Mouse (Mus musculus): ENCODE results near the gene Pi4k2a.

Gene Pi4k2a

DNA sequence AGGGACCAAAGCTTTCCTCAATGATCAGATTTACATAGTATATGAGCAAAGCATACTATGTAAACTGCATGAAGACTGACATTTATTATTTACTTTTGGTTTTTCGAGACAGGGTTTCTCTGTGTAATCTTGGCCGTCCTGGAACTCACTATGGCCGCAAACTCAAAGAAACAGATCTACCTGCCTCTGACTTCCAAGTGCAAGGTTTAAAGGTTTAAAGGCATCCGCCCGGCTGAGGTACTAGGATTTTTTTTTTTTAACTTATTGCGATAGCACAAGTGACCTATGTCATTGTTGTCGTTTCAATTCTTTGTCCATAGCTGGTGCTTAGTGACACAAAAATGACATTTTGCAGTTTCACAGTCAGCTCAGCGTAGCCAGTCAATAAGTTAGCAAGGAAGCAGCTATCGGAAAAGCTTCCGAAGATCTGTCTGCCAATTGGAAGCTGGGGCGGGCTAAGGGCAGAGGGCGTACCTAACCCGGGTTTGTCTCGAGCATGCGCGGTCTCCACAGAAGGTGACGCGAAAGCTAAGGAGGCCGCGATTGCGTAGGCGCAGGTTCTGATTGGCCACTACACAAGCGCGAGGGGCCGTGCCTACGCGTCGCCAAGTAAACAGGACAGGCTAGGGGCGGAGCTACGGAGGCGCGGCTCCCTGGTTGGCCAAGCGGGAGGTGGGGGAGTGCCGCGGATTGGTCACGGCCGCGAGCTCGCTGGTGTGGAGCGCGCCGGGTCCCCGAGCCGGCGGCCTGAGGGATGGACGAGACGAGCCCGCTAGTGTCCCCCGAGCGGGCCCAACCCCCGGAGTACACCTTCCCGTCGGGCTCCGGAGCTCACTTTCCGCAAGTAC, at the start of gene Pi4k2a:
TSS of gene Pi4k2a (plus strand) at position 723 of the 848 bp plus-strand sequence.
- peak; percentile 100 for DNase-seq (ENCODE audit: low spot score)

DNA sequence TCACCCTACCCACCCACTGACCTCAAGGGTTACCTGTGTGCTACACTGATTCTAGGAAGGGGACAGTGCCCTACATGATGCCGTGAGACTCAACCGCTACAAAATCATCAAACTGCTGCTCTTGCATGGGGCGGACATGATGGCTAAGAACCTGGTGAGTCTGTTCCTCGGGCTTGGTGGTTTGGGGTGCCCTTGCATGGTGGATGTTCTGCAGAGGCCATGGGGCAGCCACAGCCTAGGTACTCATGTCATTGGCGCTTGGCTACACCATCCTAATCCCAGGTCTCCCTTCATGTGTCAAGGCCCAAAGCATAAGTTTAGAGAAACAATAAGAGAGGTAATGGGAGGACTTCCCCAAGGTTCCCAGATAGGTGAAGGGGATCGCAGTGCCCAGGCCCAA, 46.3 kb upstream of the Pi4k2a start:
- DNase-seq (ENCODE audit: low spot score): no peak

GRCm38 (mm10) chr19:42045269-42046102, 44.8 kb upstream of the Pi4k2a start, which contains the start of gene Hoga1:
TSS of gene Hoga1 (plus strand) at chr19:42045610.
- no peak for DNase-seq (ENCODE audit: low spot score)

- no peak for DNase-seq (ENCODE audit: low spot score)
Measured at GRCm38 (mm10) chr19:42050251-42050650, 40.0 kb upstream of the Pi4k2a start.

- no peak for DNase-seq (ENCODE audit: low spot score)
Measured at GRCm38 (mm10) chr19:42051351-42051750, 38.9 kb upstream of the Pi4k2a start.

GRCm38 (mm10) chr19:42051948-42052347, 38.3 kb upstream of the Pi4k2a start, which contains the start of gene 4933411K16Rik:
TSS of gene 4933411K16Rik (plus strand) at chr19:42052248.
- no peak for DNase-seq (ENCODE audit: low spot score)

GRCm38 (mm10) chr19:42054255-42054654, 36.0 kb upstream of the Pi4k2a start:
- no peak for DNase-seq (ENCODE audit: low spot score)

GRCm38 (mm10) chr19:42055881-42056280, 34.4 kb upstream of the Pi4k2a start:
- no peak for DNase-seq (ENCODE audit: low spot score)

DNA sequence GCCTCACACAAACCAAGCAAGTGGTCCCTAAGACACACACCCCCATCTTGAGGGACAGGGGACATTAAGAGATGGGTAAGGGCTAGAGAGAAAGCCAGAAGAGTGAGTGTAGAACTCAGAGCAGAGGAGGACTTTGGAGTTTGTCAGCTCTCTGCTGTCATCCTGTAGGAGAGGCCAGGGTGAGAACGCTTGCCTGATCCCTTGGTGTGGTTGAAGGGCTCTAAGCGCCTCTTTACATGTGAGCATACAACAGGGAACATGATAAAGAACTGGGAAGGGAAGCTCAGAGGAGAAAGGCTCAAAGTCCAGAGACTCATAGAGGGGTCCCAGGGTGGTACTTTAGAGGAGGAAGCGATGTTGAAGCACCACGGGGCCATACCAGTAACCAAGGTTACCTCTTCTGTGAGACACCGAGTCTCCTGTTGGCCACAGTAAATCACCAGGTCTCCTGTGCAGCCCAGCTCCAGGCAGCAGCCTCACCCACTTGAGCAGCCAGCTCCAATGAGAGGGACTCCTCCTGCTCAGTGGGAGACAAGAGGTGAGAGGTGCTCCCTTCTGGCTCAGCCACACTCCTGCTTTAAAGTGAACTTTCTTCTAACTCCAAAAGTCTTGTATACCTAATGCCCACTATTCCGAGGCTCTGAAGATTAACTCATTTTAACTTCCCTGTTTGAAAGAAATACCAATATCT, 33.4 kb upstream of the Pi4k2a start:
- DNase-seq (ENCODE audit: low spot score): no peak

- no peak for DNase-seq (ENCODE audit: low spot score)
Measured at GRCm38 (mm10) chr19:42058426-42058825, 31.8 kb upstream of the Pi4k2a start.

DNA sequence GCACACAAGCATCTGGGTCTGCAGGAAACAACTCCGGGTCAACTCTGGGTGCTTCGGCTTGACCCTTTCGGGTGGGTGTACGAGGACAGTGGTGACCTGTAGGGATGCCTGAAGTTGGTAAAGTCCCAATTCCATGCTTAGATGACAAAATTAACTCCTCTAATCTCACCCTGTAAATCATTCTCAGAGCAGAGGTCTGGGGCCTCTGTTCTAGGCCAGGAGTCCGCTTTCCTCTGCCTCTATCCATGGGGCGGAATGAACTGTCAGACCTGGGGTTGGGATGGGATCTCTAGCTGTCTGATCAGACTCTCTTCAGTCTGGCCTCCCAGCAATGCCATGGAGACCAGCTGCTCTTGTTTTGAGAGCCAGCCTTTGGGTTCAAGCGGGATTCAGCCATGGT, 28.8 kb upstream of the Pi4k2a start:
- no peak for DNase-seq (ENCODE audit: low spot score)

- DNase-seq (ENCODE audit: low spot score): no peak
Measured at GRCm38 (mm10) chr19:42068441-42069240, 21.6 kb upstream of the Pi4k2a start.

DNA sequence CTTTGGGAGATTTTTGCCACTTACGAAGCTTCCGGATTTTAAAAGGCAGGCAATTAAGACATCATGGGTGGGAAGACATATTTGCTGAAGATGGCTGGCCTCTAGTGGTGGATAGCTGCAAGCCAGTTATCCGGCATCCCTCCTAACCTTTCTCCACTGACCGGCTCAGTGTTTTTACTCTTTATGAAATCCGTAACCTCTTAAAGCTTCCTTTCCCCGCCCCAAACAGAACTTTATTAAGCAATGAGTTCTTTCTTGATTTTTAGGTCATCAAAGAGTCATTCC, 21.1 kb upstream of the Pi4k2a start:
- DNase-seq (ENCODE audit: low spot score): no peak

DNA sequence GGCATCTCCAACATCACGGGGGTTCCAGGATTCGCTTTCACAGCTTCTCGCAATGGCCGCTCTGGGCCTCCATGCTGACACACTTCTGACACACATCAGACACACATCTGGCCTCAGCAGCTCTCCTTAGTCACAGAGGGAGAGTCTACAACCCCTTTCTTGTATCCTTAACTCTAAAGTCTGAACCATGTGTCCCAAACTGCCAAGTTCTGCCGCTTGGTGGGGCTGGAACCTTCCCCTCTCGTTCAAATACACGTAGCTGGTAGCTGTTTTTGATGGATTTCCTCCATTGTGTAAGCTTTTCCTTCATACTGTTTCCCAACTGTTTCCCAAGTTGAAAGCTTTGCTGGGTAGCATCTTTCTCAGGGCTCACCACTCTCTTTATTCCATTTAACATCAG, 19.0 kb upstream of the Pi4k2a start:
- no peak for DNase-seq (ENCODE audit: low spot score)

DNA sequence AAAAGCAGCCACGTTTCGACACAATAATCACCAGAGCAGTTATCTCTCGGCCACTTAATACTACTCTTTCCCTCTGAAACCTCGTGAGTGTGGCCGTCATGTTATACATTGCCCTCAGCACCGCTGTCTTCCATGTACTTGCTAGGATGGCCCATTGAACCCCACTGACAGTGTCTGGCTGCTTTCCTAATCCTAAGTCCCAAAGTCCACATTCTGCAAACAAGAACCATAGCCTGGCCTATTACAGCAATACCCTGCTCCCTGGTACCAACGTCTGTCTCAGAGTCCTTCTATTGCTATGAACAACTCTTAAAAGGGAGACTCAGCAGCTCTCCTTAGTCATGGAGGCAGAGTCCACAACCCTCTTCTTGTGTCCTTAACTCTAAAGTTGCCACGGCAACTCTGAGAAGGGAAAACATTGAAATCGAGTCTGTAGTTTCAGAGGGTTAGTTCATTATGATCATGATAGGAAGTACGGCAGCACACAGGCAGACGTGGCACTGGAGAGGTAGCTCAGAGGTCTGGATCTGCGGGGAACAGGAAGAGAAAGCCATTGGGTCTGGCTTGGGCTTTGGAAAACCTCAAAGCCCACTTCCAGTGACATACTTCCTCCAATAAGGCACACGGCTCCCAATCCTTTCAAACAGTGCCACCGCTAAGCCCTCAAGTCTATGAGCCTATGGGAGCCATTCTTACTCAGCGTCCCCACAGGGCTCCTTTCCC, 18.2 kb upstream of the Pi4k2a start:
- no peak for DNase-seq (ENCODE audit: low spot score)

GRCm38 (mm10) chr19:42072802-42073201, 17.5 kb upstream of the Pi4k2a start:
- no peak for DNase-seq (ENCODE audit: low spot score)

- no peak for DNase-seq (ENCODE audit: low spot score)
Measured at GRCm38 (mm10) chr19:42075051-42075450, 15.2 kb upstream of the Pi4k2a start.

DNA sequence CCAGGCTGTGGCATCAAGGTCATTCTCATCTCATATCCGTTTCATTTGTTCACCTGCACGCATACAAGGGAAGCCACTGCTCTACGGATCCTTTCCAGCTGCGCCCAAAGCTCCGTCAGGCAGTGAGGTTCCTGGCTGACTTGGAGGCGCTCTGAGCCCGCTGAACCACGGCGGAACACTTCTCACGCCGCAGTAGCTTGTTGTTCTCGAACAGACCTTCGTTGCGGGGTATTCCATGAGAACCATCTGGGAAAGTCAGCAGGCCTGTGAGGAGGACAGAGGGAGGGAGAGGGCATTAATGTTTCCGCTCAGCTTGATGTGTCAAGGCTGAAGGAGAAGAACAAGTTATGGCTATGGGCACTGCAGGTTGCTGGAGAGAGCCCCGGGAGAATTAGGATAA, 14.3 kb upstream of the Pi4k2a start:
- no peak for DNase-seq (ENCODE audit: low spot score)

GRCm38 (mm10) chr19:42078566-42078965, 11.7 kb upstream of the Pi4k2a start:
- no peak for DNase-seq (ENCODE audit: low spot score)

DNA sequence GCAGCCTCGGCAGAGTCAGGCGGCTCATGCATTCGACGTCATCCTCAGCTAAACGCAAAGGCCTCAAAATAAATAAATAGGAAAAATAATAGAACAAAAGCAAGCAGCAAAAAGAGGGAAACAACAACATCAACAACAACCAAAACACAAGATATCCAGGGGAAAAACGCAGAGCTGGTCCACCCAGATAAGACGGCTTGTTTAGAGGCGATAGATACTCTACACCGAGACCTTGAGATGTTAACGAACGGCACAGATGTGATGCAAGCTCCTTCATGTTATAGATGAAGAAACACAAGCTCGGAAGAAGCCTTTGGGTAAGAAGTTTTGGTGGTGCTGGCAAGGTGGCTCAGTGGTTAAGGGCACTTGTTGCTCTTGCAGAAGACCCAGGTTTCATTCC, 11.3 kb upstream of the Pi4k2a start:
- DNase-seq (ENCODE audit: low spot score): no peak

DNA sequence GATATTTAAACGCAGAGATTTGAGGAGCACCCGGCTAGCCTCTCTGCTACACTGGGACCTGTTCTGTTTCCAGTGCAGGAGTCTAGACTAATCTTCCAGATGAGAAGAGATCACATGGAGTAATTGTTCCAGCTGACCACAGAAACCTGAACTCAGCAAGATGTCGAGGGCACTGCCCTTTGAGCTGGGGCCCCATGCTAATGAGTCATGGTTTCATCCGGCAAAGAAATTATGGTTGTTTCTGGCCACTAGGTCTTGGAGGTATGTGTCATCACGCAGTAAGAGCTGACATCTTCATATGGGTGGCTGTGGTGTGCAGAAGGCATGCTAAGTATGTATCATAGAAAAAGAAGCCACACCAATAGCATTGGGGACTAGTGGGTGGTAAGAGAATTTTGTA, 10.3 kb upstream of the Pi4k2a start:
- DNase-seq (ENCODE audit: low spot score): no peak

Measured in left cerebral cortex, adult 11 months (tissue).